Mouse (Mus musculus) Patski (cell line): ENCODE measurements around the gene Sfmbt2. TPM values are rescaled to one million over a fixed set of nuclear protein-coding genes. Genes with fewer than 3 reads are reported as not detected.
"Not testable (repeated sequence)": the region's sequence is repeated elsewhere in the genome, so short reads cannot be mapped to it uniquely, and the experiment has no call there.

Source experiments
- ATAC-seq: fragments of 100-300 bp; one replicate; pipeline ENCODE4 v1.8.0; 2021
- CTCF ChIA-PET: fragments of 350-600 bp; sonication (Branson Sonifier 250); formaldehyde crosslinking; loops from one replicate; lab custom pipeline; 2022; ENCODE audit warnings: inconsistent platforms; lab: Charles Lee
- POLR2A ChIA-PET: fragments of 350-600 bp; sonication (Branson Sonifier 250); formaldehyde crosslinking; loops from one replicate; lab custom pipeline; 2022; ENCODE audit warnings: antibody characterized with exemption, inconsistent platforms; lab: Charles Lee
- DNase-seq: peaks from one replicate; pipeline ENCODE4 v3.0.0-alpha.2; 2011; ENCODE audit warnings: low read depth, low spot score
- H3K27me3 ChIP-seq: fragments of 371-371 bp; one replicate; pipeline ENCODE4 v1.5.1; 2021
- CTCF ChIP-seq: fragments of 100-300 bp; IDR thresholded peaks from one replicate; pipeline ENCODE4 v1.5.1; 2021
- in situ Hi-C: fragments of 300-500 bp; cut with MboI; formaldehyde crosslinking; loops from 3 replicates; pipeline ENCODE4 v1.11.1; 2018; ENCODE audit warnings: low pct_unique_long_range_greater_than_20kb, mixed read lengths
- polyA plus RNA-seq: library from polyadenylated mRNA; unstranded; gene quantifications from one replicate; pipeline ENCODE4 v1.2.3, GENCODE M21; 2021

Sfmbt2 gene
- polyA plus RNA-seq: 1.0 TPM

- ATAC-seq (no peak), DNase-seq (no peak)
- CTCF ChIA-PET: no interaction called here
- TF ChIP-seq CTCF: no peak
- POLR2A ChIA-PET: no interaction called here
- peaks cover 42% of the 10 kb centered on the region for H3K27me3 ChIP-seq
- in situ Hi-C loops: loop anchor here (25.0 kb wide), 1 partner anchor 692 kb away; no protein-coding TSS in a partner anchor
Observed at GRCm38 (mm10) chr2:10370176-10370575, at the start of gene Sfmbt2. Gene Sfmbt2, plus strand, starts transcription at chr2:10370510.

- in situ Hi-C loops: no loop called here
- ChIA-PET CTCF (no interaction called here), POLR2A (no interaction called here)
- TF ChIP-seq CTCF: no peak
- ATAC-seq (no peak), DNase-seq (no peak)
- H3K27me3 ChIP-seq: no peaks in the 10 kb centered on the region
Observed at GRCm38 (mm10) chr2:10321093-10321492, 49.2 kb upstream of the Sfmbt2 start.

GRCm38 (mm10) chr2:10323173-10323572 lies 47.1 kb upstream of the Sfmbt2 start:
- TF ChIP-seq CTCF: no peak
- in situ Hi-C loops: no loop called here
- CTCF ChIA-PET: no interaction called here
- peaks cover 3% of the 10 kb centered on the region for H3K27me3 ChIP-seq
- POLR2A ChIA-PET: no interaction called here
- ATAC-seq (no peak), DNase-seq (no peak)

GRCm38 (mm10) chr2:10324980-10325379 lies 45.3 kb upstream of the Sfmbt2 start:
- no peak for TF ChIP-seq CTCF
- in situ Hi-C loops: no loop called here
- peaks cover 4% of the 10 kb centered on the region for H3K27me3 ChIP-seq
- POLR2A ChIA-PET: no interaction called here
- CTCF ChIA-PET: interaction anchor here (1.0 kb wide), 1 partner anchor 18 kb away, joined by 3 read pairs; no protein-coding TSS in a partner anchor
- no peak for ATAC-seq
- DNase-seq: no peak

GRCm38 (mm10) chr2:10330216-10330615 lies 40.1 kb upstream of the Sfmbt2 start:
- ChIA-PET CTCF (interaction anchor here (1.3 kb wide), 1 partner anchor 13 kb away, joined by 3 read pairs; no protein-coding TSS in a partner anchor), POLR2A (no interaction called here)
- in situ Hi-C loops: no loop called here
- no peak for ATAC-seq
- TF ChIP-seq CTCF: no peak
- no peak for DNase-seq
- peaks cover 4% of the 10 kb centered on the region for H3K27me3 ChIP-seq

- TF ChIP-seq CTCF: no peak
- POLR2A ChIA-PET: interaction anchor here (0.6 kb wide), 1 partner anchor 370 kb away, joined by 3 read pairs; no protein-coding TSS in a partner anchor
- no peak for ATAC-seq
Observed at GRCm38 (mm10) chr2:10334299-10334698, 36.0 kb upstream of the Sfmbt2 start.

GRCm38 (mm10) chr2:10335037-10335608 lies 35.2 kb upstream of the Sfmbt2 start:
- H3K27me3 ChIP-seq: peaks cover 9% of the 10 kb centered on the region
- no peak for TF ChIP-seq CTCF
- DNase-seq (no peak), ATAC-seq (no peak)
- in situ Hi-C loops: no loop called here
- POLR2A ChIA-PET: no interaction called here
- CTCF ChIA-PET: no interaction called here

More at GRCm38 (mm10) chr2:10334299-10334698, 36.0 kb upstream of the Sfmbt2 start:
- in situ Hi-C loops: no loop called here
- CTCF ChIA-PET: no interaction called here
- peaks cover 9% of the 10 kb centered on the region for H3K27me3 ChIP-seq
- no peak for DNase-seq

GRCm38 (mm10) chr2:10340022-10340421 lies 30.3 kb upstream of the Sfmbt2 start:
- peaks cover 9% of the 10 kb centered on the region for H3K27me3 ChIP-seq
- no peak for TF ChIP-seq CTCF
- ChIA-PET CTCF (no interaction called here), POLR2A (no interaction called here)
- in situ Hi-C loops: no loop called here
- ATAC-seq (no peak), DNase-seq (no peak)

- no peak for TF ChIP-seq CTCF
- ATAC-seq: no peak
- POLR2A ChIA-PET: no interaction called here
- CTCF ChIA-PET: interaction anchor here (0.9 to 1.0 kb wide), 2 partner anchors 13 to 18 kb away, joined by 3 read pairs; no protein-coding TSS in a partner anchor
- DNase-seq: no peak
- H3K27me3 ChIP-seq: no peaks in the 10 kb centered on the region
- in situ Hi-C loops: no loop called here
Observed at GRCm38 (mm10) chr2:10343523-10343922, 26.8 kb upstream of the Sfmbt2 start.

- ATAC-seq, H3K27me3 ChIP-seq, DNase-seq, in situ Hi-C loops, POLR2A ChIA-PET, CTCF ChIA-PET: not testable (repeated sequence)
- peak; percentile 26 for TF ChIP-seq CTCF
Observed at GRCm38 (mm10) chr2:10344073-10344472, 26.2 kb upstream of the Sfmbt2 start.

- POLR2A ChIA-PET: interaction anchor here (0.6 kb wide), 1 partner anchor 53 kb away, joined by 3 read pairs; no protein-coding TSS in a partner anchor
- H3K27me3 ChIP-seq: no peaks in the 10 kb centered on the region
- CTCF ChIA-PET: no interaction called here
- TF ChIP-seq CTCF: no peak
- no peak for DNase-seq
- in situ Hi-C loops: no loop called here
- no peak for ATAC-seq
Observed at GRCm38 (mm10) chr2:10347193-10347592, 23.1 kb upstream of the Sfmbt2 start.
